ENCODE assay signal across 7 mouse cellular contexts in the genomic region with DNA sequence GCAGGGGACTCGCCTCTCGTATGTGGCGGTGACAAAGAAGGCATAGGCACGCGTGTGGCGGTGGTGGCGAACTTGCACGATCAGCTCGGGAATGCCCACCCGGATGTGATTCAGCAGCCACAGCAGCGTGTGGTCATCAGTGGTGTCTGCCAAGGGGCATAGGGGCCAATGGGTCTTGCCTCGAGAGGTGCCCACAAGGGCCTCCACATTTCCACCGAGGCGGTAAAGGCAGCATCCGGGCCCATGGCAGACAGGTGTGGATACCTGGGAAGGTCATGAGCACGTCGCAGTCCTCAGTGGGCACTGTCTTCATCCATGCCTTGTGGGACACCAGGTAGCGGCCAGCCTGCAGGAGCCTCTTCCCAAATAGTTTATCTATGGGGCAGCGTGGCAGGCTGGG. TPM values are rescaled to one million over a fixed set of nuclear protein-coding genes. Genes with fewer than 3 reads are reported as not detected.
DNase-seq lines count a peak whose midpoint lies in the region; ATAC-seq and TF ChIP-seq lines count a peak whose summit lies in the region.

No protein-coding gene starts in this region.

- peaks cover 24% of the 10 kb centered on the region for H3K36me3 ChIP-seq in lung, embryonic 14.5 days (ENCODE audit: insufficient read depth)
- peaks cover 48% of the 10 kb centered on the region for H3K36me3 ChIP-seq in forebrain, embryonic 13.5 days (ENCODE audit: poor library complexity, severe bottlenecking)
- peaks cover 45% of the 10 kb centered on the region for H3K36me3 ChIP-seq in limb, embryonic 12.5 days
- H3K36me3 ChIP-seq in stomach, embryonic 14.5 days (ENCODE audit: control insufficient read depth, insufficient read depth, low read length): peaks cover 11% of the 10 kb centered on the region; the same call in 1 of the 2 replicates

- WGBS in lung, embryonic 14.5 days: 94% methylated on average over 19 of the region's 19 CpGs
- WGBS in forebrain, embryonic 13.5 days: 92% methylated on average over 19 of the region's 19 CpGs
- WGBS in limb, embryonic 12.5 days: 95% methylated on average over 19 of the region's 19 CpGs
- WGBS in stomach, embryonic 14.5 days: 94% methylated on average over 19 of the region's 19 CpGs

- no peak for TF ChIP-seq CTCF in lung, embryonic 14.5 days (IDR thresholded peaks at IDR 0.05; ENCODE audit: low read depth)

- no peak overlapping the region for H3K9ac ChIP-seq in lung, embryonic 14.5 days
- peak overlapping the region; percentile 98 for H3K9ac ChIP-seq in forebrain, embryonic 13.5 days
- no peak overlapping the region for H3K9ac ChIP-seq in limb, embryonic 12.5 days (replicated peaks)
- H3K9ac ChIP-seq in stomach, embryonic 14.5 days (replicated peaks; ENCODE audit: low read depth, low read length): no peak overlapping the region

- H3K27me3 ChIP-seq in lung, embryonic 14.5 days (ENCODE audit: insufficient read depth, low read length): no peaks in the 10 kb centered on the region
- H3K27me3 ChIP-seq in forebrain, embryonic 13.5 days: no peaks in the 10 kb centered on the region
- H3K27me3 ChIP-seq in limb, embryonic 12.5 days: 0 out of 2 replicates have a peak, but pooled peaks cover 3% of the 10 kb centered on the region
- no peaks in the 10 kb centered on the region for H3K27me3 ChIP-seq in stomach, embryonic 14.5 days (ENCODE audit: control insufficient read depth, insufficient read depth, low read length)

- no peak overlapping the region for H3K27ac ChIP-seq in lung, embryonic 14.5 days (ENCODE audit: low read depth)
- H3K27ac ChIP-seq in forebrain, embryonic 13.5 days: peak overlapping the region; percentile 91; the same call in 1 of the 2 replicates
- H3K27ac ChIP-seq in limb, embryonic 12.5 days: no peak overlapping the region
- H3K27ac ChIP-seq in stomach, embryonic 14.5 days (ENCODE audit: low read length): no peak overlapping the region

- peak overlapping the region; percentile 74 for H3K4me3 ChIP-seq in lung, embryonic 14.5 days (ENCODE audit: low read depth, low read length)
- H3K4me3 ChIP-seq in forebrain, embryonic 13.5 days: peak overlapping the region; percentile 92
- H3K4me3 ChIP-seq in limb, embryonic 12.5 days (replicated peaks): peak overlapping the region; percentile 83
- peak overlapping the region; percentile 76; the same call in 1 of the 2 replicates for H3K4me3 ChIP-seq in stomach, embryonic 14.5 days (ENCODE audit: low read depth, low read length)

- no peaks in the 10 kb centered on the region for H3K9me3 ChIP-seq in lung, embryonic 14.5 days (ENCODE audit: low read depth, low read length)
- H3K9me3 ChIP-seq in forebrain, embryonic 13.5 days (replicated peaks): no peaks in the 10 kb centered on the region
- no peaks in the 10 kb centered on the region for H3K9me3 ChIP-seq in limb, embryonic 12.5 days
- H3K9me3 ChIP-seq in stomach, embryonic 14.5 days (ENCODE audit: control insufficient read depth, low read depth, low read length): no peaks in the 10 kb centered on the region

- peak overlapping the region; percentile 90 for H3K4me2 ChIP-seq in lung, embryonic 14.5 days
- H3K4me2 ChIP-seq in forebrain, embryonic 13.5 days: peak overlapping the region; percentile 83
- peak overlapping the region; percentile 84 for H3K4me2 ChIP-seq in limb, embryonic 12.5 days
- peak overlapping the region; percentile 96 for H3K4me2 ChIP-seq in stomach, embryonic 14.5 days (replicated peaks; ENCODE audit: low read depth, low read length)

- H3K4me1 ChIP-seq in lung, embryonic 14.5 days (ENCODE audit: insufficient read depth): peaks cover 12% of the 10 kb centered on the region
- peaks cover 48% of the 10 kb centered on the region for H3K4me1 ChIP-seq in forebrain, embryonic 13.5 days
- H3K4me1 ChIP-seq in limb, embryonic 12.5 days (replicated peaks): peaks cover 24% of the 10 kb centered on the region
- H3K4me1 ChIP-seq in stomach, embryonic 14.5 days (ENCODE audit: control insufficient read depth, insufficient read depth, low read length): peaks cover 16% of the 10 kb centered on the region

- no peak for ATAC-seq in lung, embryonic 14.5 days (ENCODE audit: insufficient read depth)
- ATAC-seq in forebrain, embryonic 13.5 days: no peak
- ATAC-seq in limb, embryonic 12.5 days (ENCODE audit: insufficient number of reproducible peaks, insufficient read depth, low FRiP score, low TSS enrichment, low read depth): no peak
- ATAC-seq in stomach, embryonic 14.5 days (ENCODE audit: insufficient number of reproducible peaks, insufficient read depth, low FRiP score, low read depth): no peak

- DNase-seq in lung, embryonic 14.5 days: no peak
- no peak for DNase-seq in lung, postnatal 10 days
- no peak for DNase-seq in thymus, adult 18-20 months
- DNase-seq in frontal cortex, postnatal 36 days (ENCODE audit: low spot score in 2 of 2): no peak

RNA-seq across cellular contexts. Expression of gene Ano8, which starts 1.0 kb away (rescaled TPM):
- polyA plus RNA-seq in lung, embryonic 14.5 days (2014; fragmentation: Nextera tagmentation; extraction: Ambion mirVana): 2.4 and 3.1 TPM in 2 replicates
- polyA plus RNA-seq in forebrain, embryonic 13.5 days (2015; fragmentation: Nextera tagmentation; extraction: Ambion mirVana): 4.0 and 4.5 TPM in 2 replicates
- 6.8 and 6.9 TPM in 2 replicates for polyA plus RNA-seq in limb, embryonic 12.5 days (2016; fragmentation: Nextera tagmentation; extraction: Ambion mirVana)
- 2.3 TPM in 2 replicates for polyA plus RNA-seq in stomach, embryonic 14.5 days (2014; fragmentation: Nextera tagmentation; extraction: Ambion mirVana)

RNA-seq across cellular contexts. Expression of gene Gtpbp3, which starts 3.2 kb away (rescaled TPM):
- 7.6 and 9.6 TPM in 2 replicates for polyA plus RNA-seq in lung, embryonic 14.5 days (2014; fragmentation: Nextera tagmentation; extraction: Ambion mirVana)
- polyA plus RNA-seq in forebrain, embryonic 13.5 days (2015; fragmentation: Nextera tagmentation; extraction: Ambion mirVana): 13.4 TPM in 2 replicates
- 22.1 and 23.2 TPM in 2 replicates for polyA plus RNA-seq in limb, embryonic 12.5 days (2016; fragmentation: Nextera tagmentation; extraction: Ambion mirVana)
- 7.1 and 7.2 TPM in 2 replicates for polyA plus RNA-seq in stomach, embryonic 14.5 days (2014; fragmentation: Nextera tagmentation; extraction: Ambion mirVana)

RNA-seq across cellular contexts. Expression of gene Dda1, which starts 15.7 kb away (rescaled TPM):
- polyA plus RNA-seq in lung, embryonic 14.5 days (2014; fragmentation: Nextera tagmentation; extraction: Ambion mirVana): 101 and 111 TPM in 2 replicates
- 185 and 193 TPM in 2 replicates for polyA plus RNA-seq in forebrain, embryonic 13.5 days (2015; fragmentation: Nextera tagmentation; extraction: Ambion mirVana)
- polyA plus RNA-seq in limb, embryonic 12.5 days (2016; fragmentation: Nextera tagmentation; extraction: Ambion mirVana): 99.8 and 106 TPM in 2 replicates
- polyA plus RNA-seq in stomach, embryonic 14.5 days (2014; fragmentation: Nextera tagmentation; extraction: Ambion mirVana): 94.8 and 98.9 TPM in 2 replicates

RNA-seq across cellular contexts. Expression of gene Mrpl34, which starts 20.0 kb away (rescaled TPM):
- polyA plus RNA-seq in lung, embryonic 14.5 days (2014; fragmentation: Nextera tagmentation; extraction: Ambion mirVana): 134 and 135 TPM in 2 replicates
- 212 and 245 TPM in 2 replicates for polyA plus RNA-seq in forebrain, embryonic 13.5 days (2015; fragmentation: Nextera tagmentation; extraction: Ambion mirVana)
- 180 and 203 TPM in 2 replicates for polyA plus RNA-seq in limb, embryonic 12.5 days (2016; fragmentation: Nextera tagmentation; extraction: Ambion mirVana)
- polyA plus RNA-seq in stomach, embryonic 14.5 days (2014; fragmentation: Nextera tagmentation; extraction: Ambion mirVana): 139 and 154 TPM in 2 replicates

RNA-seq across cellular contexts. Expression of gene Abhd8, which starts 21.3 kb away (rescaled TPM):
- 36.6 and 47.8 TPM in 2 replicates for polyA plus RNA-seq in lung, embryonic 14.5 days (2014; fragmentation: Nextera tagmentation; extraction: Ambion mirVana)
- polyA plus RNA-seq in forebrain, embryonic 13.5 days (2015; fragmentation: Nextera tagmentation; extraction: Ambion mirVana): 93.9 and 95.7 TPM in 2 replicates
- polyA plus RNA-seq in limb, embryonic 12.5 days (2016; fragmentation: Nextera tagmentation; extraction: Ambion mirVana): 78.2 and 82.8 TPM in 2 replicates
- 28.4 and 30.0 TPM in 2 replicates for polyA plus RNA-seq in stomach, embryonic 14.5 days (2014; fragmentation: Nextera tagmentation; extraction: Ambion mirVana)
